Mouse (Mus musculus) ovary, postnatal 14 days (tissue): Measurements from ENCODE around the gene Grin1.

Source experiments
- DNase-seq: peaks from one replicate; pipeline ENCODE4 v3.0.0; 2022; ENCODE audit warnings: low spot score

Grin1 gene

GRCm38 (mm10) chr2:25318971-25319773 is at the start of gene Grin1:
Gene Grin1, minus strand, starts transcription at chr2:25319187.
- peak; percentile 63 for DNase-seq

GRCm38 (mm10) chr2:25365091-25365761 is 46.2 kb upstream of the Grin1 start, which contains the start of gene Uap1l1:
Gene Uap1l1, minus strand, starts transcription at chr2:25365682.
- peak; percentile 57 for DNase-seq

- no peak for DNase-seq
These were observed 45.7 kb upstream of the Grin1 start for GRCm38 (mm10) chr2:25364761-25365090.

- DNase-seq: no peak
These were observed 45.3 kb upstream of the Grin1 start for GRCm38 (mm10) chr2:25364313-25364712.

GRCm38 (mm10) chr2:25363478-25364178 is 44.6 kb upstream of the Grin1 start:
- no peak for DNase-seq

GRCm38 (mm10) chr2:25359848-25360247 is 40.9 kb upstream of the Grin1 start:
- no peak for DNase-seq

- DNase-seq: peak; percentile 70
These were observed 37.5 kb upstream of the Grin1 start, which contains the start of gene Dpp7 for GRCm38 (mm10) chr2:25356208-25357079. Gene Dpp7, minus strand, starts transcription at chr2:25356359.

GRCm38 (mm10) chr2:25355419-25356066 is 36.6 kb upstream of the Grin1 start:
- DNase-seq: no peak

- no peak for DNase-seq
These were observed 35.2 kb upstream of the Grin1 start for GRCm38 (mm10) chr2:25354211-25354610.

- DNase-seq: no peak
These were observed 31.7 kb upstream of the Grin1 start for GRCm38 (mm10) chr2:25350701-25351100.

- DNase-seq: no peak
These were observed 30.5 kb upstream of the Grin1 start for GRCm38 (mm10) chr2:25349499-25349898.

- DNase-seq: no peak
These were observed 29.2 kb upstream of the Grin1 start for GRCm38 (mm10) chr2:25348162-25348561.

- no peak for DNase-seq
These were observed 19.3 kb upstream of the Grin1 start for GRCm38 (mm10) chr2:25338303-25338702.

GRCm38 (mm10) chr2:25333569-25333968 is 14.6 kb upstream of the Grin1 start:
- DNase-seq: no peak

- DNase-seq: peak; percentile 99
These were observed 13.5 kb upstream of the Grin1 start, which contains the start of gene Man1b1 for GRCm38 (mm10) chr2:25332286-25333160. Gene Man1b1, plus strand, starts transcription at chr2:25332338.

- DNase-seq: no peak
These were observed 12.5 kb upstream of the Grin1 start for GRCm38 (mm10) chr2:25331470-25331869.

GRCm38 (mm10) chr2:25328440-25328839 is 9.5 kb upstream of the Grin1 start:
- no peak for DNase-seq

- DNase-seq: no peak
These were observed 7.0 kb upstream of the Grin1 start for GRCm38 (mm10) chr2:25326036-25326435.

GRCm38 (mm10) chr2:25320084-25320483 is 1.1 kb upstream of the Grin1 start:
- no peak for DNase-seq
